Mouse (Mus musculus) spleen, embryonic (tissue): ENCODE results near the gene Mpzl2.
"Not testable (repeated sequence)": the region's sequence is repeated elsewhere in the genome, so short reads cannot be mapped to it uniquely, and the experiment has no call there.

Source experiments
- CTCF ChIA-PET: fragments of 350-600 bp; sonication (Branson Sonifier 250); formaldehyde crosslinking; loops from one replicate; lab custom pipeline; 2022; lab: Charles Lee

Gene Mpzl2

DNA sequence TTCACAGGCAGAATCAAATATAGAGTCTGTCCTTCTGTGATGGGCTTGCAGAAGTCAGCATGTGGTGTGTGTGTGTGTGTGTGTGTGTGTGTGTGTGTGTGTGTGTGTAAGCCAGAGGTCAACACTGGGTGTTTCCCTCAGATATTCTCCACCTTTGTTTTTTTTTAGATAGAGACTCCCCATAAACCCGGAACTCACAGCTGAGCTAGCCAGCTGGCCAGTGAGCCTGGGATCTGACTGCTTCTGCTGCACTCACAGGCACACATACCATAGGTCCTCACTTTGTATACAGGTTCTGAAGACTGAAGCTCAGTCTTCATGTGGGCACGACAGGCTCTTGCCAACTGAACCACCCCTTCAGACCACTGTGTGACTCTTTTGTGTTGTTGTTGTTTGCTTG is 7.3 kb upstream of the Mpzl2 start:
- CTCF ChIA-PET, result interaction anchor here (0.6 kb wide), 1 partner anchor 17 kb away, joined by 3 read pairs; no protein-coding TSS in a partner anchor

DNA sequence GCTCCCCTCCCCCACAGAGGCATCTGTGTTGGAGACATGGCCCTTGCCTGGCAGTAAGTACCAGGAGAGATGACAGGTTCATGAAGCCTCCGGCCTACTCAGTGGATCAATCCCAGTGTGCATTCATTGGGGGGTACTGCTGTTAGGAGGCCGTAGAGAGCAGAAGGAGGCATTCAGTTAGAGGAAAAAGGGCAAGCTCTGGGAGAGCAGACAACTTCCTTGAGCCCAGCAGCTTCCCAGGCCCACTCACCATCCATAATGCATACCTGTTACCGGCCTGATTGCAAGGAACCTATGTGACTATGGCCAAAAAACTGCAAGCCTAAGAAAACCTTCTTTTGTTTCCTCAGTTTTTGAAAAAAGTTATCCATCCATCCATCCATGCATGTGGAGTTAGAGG is 5.1 kb upstream of the Mpzl2 start:
- CTCF ChIA-PET, result no interaction called here

DNA sequence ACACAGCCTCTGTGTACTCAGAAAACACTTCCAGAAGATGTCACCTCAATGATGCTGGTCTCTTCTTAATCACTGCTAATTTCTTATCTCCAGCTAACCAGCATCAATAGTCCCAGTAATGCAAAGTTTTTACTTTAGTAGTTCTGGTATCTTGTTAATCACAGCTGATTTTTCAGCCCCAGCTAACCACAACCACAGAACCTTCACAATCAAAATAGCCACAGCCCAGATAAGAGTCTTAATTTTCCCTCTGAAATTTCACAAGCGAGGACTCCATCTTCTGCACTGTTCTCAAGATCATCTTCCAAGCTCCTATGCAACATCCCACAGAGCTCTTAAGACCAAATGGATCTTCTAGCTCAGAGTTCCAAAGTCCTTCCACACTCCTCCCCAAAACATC is 1.8 kb upstream of the Mpzl2 start:
- CTCF ChIA-PET, result not testable (repeated sequence)

DNA sequence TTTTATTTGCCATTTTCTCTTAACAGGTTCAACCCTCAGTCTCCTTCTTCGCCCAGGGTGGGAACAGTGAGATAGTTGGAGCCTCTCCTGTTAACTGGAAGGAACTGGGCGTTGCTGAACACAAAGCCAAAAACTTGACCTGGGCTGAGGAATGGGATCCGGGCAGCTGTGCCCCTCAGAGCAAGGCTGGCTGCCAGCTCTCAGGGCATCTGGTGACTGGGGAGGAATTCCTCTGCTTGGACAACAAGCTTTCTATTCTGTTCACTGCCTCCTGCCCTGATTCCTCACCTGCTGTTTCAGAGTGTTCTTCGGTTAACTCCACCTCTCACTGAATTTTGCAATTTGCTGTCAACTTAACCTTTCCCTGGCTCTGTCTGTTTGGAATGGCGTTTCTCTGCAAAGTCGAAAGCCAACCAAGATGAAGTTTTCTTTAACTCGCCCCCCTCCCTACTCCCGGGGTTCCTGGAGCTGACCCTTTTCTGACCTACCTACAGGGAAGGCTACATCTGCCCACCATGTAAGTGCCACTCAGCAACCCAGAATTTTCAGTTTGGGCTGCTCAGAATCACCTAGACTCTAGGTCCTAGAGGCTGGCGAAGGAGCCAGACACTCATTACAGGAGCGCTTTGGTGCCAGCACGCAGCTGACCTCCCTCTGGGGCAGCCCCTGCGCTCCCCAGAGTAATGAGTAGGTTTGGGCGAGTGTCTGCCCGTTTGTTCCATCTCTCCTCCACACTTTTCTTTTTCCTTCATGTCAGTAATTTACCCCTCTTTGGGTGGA is 657 bp downstream of the Mpzl2 start:
- CTCF ChIA-PET, result interaction anchor here (0.7 kb wide), 1 partner anchor 116 kb away, joined by 12 read pairs; no protein-coding TSS in a partner anchor

DNA sequence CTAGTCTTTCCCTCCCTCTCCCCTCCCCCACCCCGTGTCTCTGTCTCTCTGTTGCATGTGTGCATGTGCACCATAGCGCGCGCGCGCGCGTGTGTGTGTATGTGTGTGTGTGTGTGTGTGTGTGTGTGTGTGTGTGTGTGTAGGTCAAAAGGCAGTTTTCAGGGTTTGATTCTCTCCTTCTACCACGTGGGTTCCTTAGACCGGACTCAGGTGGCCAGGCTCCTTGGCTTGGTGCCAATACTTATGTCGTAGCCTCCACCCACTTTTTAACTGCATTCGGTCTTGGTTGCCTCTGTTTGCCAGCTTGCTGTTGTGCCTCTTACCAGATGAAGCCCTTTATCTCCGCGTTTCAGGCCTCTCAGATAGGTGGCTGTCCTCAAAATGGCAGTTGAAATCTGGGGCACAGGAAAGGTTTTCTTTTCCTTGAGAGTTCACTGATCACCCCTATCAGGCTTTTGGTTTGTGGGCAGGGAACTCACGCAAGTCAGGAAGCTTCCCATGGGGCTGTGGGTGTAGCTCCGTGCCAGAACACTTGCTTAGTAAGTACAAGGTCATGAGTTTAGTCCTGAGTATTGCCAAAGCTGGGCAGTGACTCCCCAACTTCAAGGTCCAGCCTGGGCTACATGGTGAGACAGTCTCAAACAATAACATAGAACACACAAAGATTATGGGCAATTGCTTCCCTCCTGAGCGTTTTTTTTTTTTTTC is 1.7 kb downstream of the Mpzl2 start:
- CTCF ChIA-PET, result interaction anchor here (0.7 kb wide), 2 partner anchors 117 to 540 kb away, joined by 3 to 12 read pairs; no protein-coding TSS in a partner anchor

DNA sequence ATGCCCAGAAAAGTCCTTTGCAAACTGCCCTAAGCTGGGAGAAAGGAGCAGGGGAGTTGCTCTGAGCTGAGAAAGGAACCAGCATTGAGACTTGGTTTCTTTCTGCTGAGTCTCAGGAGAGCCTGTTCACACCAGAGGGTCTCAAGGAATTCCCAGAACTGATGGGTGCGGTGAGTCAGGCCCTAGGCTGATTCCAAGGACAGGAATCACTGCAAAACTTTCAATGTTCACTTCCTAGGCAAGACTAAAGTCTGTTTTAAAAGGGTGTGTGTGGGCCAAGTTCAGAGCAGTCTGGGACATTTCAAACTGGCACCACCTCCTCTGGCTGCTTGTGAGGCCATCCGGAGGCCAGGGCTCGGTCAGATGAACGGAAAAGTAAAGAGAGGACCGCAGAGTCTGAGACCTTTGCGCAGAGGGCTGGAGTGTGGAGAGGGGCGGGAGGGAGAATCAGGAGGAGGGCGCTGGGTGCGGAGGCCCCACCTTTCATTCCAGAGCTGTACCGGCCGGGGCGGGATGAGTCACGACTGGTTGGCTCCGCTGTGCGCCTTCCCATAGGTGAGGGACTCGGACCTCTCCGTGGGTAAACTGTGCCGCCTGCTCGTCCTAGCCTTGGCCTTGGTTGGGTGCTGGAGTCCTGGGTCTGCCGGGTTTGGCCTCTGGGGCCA is 2.6 kb downstream of the Mpzl2 start:
- CTCF ChIA-PET, result interaction anchor here (0.5 to 0.7 kb wide), 3 partner anchors 10 to 541 kb away, joined by 3 read pairs; no protein-coding TSS in a partner anchor

DNA sequence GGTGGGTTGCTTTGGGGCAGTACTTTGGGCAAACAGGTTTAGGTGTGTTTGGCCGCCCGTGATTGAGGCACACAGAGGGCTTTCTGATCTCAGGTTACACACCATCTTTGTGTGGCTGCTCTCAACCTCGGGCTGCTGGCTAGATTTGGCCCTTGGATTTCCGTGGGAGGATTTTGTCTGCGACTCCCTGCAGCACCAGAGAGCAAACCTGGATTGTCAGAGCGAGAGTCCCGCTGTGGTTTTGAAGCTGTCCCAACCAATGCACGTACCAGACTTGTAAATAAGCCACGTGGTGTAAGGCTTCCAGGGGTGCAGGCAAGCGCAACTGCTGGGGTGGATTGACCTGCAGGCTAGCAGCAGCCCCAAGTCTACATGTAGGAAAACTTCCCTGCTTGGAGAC is 3.3 kb downstream of the Mpzl2 start:
- CTCF ChIA-PET, result interaction anchor here (0.6 to 1.1 kb wide), 2 partner anchors 103 to 125 kb away, joined by 5 to 22 read pairs; no protein-coding TSS in a partner anchor

DNA sequence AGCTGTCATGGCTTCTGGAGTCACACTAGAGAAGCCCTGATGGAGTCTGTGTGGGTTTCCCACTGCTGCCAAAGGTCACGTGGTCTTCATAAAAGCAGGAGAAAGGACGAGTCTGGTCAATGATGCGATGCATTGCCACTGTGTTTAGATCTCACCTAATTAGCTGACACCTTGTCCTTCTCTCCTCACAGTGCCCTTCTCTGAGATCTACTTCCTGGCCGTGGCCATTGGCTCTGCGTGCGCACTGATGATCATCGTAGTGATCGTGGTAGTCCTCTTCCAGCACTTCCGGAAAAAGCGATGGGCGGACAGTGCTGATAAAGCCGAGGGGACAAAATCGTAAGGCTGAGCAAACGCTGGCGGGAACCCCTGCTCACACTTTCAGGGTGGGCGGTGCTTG is 7.4 kb downstream of the Mpzl2 start:
- CTCF ChIA-PET, result no interaction called here

DNA sequence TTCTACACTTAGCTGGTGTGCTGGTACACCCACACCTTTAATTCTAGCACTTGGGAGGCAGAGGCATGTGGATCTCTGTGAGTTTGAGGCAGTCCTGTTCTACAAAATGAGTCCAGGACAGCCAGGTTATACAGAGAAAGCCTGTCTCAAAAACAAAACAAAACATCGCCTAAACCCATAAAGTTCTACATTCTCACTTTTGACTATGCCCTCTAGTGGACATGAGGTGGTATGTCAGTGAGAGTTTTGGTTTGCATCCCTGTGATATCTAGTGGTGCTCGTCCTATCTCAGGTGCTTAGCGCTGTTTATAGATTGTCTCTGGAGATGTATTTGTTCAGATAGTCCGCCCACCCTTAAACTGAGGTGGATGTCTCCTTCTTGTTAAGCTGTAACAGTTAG is 8.9 kb downstream of the Mpzl2 start:
- CTCF ChIA-PET, result interaction anchor here (0.6 to 1.0 kb wide), 4 partner anchors 10 to 1807 kb away, joined by 3 to 15 read pairs (median 4); no protein-coding TSS in a partner anchor

DNA sequence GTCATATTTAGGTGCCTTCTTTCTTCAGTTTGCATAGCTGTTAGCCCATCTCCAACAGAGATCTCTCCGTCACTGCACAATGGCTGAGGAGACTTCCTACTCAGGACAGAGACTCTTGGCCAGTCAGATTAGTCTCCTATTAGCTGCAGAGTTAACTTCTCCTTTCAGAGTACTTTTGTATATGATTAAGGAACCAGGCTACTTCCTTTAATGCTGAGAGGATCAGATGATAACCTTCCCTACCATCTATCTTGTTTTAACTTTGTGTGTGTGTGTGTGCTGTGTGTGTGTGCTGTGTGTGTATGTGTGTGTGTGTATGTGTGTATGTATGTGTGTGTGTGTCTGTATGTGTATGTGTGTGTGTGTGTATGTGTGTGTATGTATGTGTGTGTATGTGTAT is 10.1 kb downstream of the Mpzl2 start:
- CTCF ChIA-PET, result interaction anchor here (0.6 kb wide), 1 partner anchor 104 kb away, joined by 3 read pairs; no protein-coding TSS in a partner anchor

DNA sequence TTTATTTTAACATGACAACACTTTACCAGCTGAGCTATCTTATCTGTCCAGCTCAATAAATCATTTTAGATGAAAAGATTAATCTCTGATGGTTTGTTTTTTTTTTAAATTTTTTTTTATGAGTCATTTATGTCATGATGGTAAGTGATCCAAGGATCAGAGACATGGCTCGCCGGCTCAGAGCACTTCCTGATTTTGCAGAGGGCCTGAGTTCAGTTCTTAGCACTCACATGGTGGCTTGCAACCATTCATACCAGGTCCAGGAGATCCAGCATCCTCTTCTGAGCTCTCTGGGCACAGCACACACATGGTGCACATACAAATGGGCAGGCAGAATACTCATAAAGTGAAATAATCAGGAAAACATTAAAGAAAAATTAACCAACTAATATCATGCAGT is 10.7 kb downstream of the Mpzl2 start:
- CTCF ChIA-PET, result interaction anchor here (0.6 kb wide), 1 partner anchor 104 kb away, joined by 3 read pairs; no protein-coding TSS in a partner anchor

DNA sequence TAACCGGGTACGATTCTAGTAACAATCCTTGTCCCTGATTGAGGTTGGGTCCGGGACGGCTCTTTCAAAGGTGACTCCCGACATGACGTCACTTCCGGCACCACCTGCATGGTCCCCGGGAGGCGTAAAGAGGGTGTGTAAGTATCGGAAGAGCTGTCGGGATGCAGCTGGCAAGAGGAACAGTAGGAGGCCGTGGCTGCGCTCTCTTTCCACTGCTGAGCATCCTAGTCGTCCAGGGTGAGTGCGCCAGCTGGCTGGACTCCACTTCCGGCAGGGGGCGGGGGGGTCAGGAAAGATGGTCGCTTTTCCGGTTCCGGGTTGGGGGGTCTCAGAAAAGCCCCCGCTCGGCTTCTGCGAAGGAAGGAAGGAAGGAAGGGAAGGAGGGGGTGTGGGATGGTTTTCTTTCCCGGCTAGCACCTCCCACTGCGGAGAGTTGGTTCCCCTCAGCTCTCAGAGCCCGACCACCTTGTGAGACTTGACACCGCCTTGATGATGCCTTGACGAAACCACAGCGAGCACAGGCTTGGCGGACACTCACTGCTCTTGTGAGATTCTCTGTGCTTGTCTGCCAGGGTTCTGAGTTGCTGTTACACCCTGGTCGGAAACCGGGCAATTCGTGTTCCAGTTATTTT is 15.6 kb downstream of the Mpzl2 start, which contains the start of gene Mpzl3:
Gene Mpzl3 (plus strand): TSS at position 105 of the 632 bp plus-strand sequence.
- CTCF ChIA-PET, result interaction anchor here (0.7 kb wide), 1 partner anchor 52 kb away, joined by 9 read pairs; no protein-coding TSS in a partner anchor

DNA sequence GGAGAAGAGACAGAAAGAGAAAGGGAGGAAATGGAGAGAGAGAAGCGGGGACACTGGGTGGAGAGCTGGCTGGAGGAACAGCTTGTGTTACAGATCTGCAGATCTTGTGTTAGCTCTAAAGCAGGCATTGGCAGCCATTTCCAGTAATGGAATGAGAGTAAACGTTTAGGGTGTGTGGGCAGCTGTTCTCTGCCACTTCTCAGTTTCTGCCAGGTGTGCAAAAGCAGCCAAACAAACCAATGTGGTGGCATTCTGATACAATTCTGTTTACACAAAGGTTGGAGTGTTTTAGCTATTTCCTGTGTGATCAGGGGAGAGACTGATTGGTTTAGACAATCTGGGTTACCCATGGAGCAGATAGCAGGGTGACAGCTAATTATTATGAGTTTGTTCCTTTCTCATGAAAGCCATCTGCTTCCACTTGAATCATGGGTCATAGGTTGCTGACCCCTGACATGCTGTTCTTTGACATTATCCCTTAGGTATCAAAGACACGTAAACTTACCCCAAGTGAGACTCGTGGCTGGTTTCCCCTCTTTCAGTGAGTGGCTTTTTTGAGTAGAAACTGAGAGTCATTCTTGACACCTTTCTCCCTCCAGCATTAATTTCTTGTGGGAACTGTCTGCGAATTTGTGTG is 18.8 kb downstream of the Mpzl2 start:
- CTCF ChIA-PET, result interaction anchor here (0.6 kb wide), 1 partner anchor 10 kb away, joined by 15 read pairs; no protein-coding TSS in a partner anchor

DNA sequence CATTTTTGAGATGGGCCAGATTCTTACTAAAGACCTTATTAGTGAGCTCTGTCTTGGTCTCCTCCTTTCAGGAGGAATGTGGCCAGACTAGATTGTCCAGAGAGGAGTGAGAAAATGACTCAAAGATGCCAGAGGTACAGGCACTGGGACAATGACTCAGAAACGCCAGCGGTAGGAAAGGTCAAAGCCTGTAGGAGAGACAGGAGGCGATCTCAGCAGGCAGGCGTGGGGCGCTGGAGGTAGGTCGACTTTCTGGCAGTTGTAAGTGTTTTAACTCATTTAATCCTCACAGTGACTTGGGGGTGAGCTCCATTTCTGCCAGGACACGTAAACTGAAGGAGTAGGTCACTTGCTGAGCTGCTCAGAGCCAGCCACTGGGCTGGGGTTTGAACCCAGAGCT is 20.6 kb downstream of the Mpzl2 start:
- CTCF ChIA-PET, result no interaction called here

DNA sequence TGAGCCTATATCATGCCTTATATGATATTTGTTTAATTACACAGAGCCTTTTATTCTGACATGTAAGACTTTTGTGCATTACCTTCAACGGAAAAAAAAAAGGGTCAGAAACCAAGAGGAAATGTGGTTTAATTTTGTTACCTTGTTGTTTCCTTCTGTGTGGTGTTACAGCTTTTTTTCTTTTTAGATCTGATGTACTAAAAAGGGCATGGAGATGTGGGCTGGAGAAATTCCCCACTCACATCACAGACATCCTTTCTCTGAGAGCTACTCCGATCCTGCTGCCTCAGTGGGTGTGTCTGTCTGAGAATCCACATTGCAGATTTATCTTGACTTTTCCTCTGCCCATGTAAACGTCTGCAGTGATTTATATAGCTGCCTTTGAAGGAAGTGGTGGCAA is 23.1 kb downstream of the Mpzl2 start:
- CTCF ChIA-PET, result no interaction called here

DNA sequence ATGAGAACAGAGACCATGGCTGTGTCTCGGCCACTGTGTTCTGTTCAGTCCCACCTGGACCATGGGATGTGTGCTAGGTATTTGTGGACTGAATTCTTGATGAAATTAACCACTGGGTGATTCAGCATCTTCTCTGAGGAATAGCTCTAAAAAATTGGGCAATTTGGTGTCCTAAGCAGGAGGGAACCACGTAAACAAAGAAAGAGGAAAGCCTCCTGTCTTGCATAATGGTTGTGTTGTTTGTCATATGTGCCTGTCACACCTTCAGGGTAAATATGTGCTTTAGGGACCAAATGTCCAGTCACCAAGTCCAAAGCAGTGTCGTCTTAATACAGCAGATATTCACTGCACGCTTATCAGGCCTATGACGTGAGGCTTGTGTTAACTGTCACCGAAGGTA is 24.8 kb downstream of the Mpzl2 start:
- CTCF ChIA-PET, result no interaction called here

DNA sequence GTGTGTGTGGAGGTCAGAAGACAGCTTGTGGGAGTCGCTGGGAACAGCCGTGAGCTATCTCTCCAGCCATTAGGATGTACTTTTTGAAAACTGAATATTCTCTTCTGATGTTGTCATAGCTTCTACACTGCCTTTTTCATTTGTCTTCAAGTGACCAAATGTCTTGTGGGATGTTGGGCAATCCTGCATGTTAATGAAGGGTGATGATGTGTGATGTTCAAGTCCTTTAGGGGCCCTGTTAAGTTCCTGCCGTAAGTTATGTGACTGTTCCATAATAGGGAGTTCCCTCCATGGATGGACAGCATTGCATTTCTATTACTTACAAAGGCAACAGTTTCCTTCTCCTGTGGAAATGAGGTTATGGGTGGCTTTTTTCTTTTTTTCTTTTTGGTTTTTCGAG is 27.1 kb downstream of the Mpzl2 start:
- CTCF ChIA-PET, result no interaction called here

DNA sequence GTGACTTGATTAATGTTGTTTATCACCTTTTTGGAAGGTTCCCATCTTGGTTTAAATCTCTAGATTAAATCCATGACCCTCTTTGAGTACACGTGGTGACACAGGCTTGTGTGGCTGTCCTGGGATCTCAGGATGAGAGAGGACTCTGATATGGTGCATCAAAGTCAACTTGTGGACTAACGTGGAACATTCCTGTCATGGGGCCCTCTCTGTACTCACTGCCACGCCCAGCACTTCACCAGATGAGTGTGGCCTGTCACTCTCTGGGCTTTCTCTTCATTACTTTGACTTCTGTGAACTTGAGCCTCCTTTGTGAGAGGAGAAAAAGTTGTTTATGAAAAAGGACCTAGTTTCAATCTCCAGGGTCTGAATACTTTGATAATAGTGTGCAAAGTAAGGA is 32.2 kb downstream of the Mpzl2 start:
- CTCF ChIA-PET, result no interaction called here

DNA sequence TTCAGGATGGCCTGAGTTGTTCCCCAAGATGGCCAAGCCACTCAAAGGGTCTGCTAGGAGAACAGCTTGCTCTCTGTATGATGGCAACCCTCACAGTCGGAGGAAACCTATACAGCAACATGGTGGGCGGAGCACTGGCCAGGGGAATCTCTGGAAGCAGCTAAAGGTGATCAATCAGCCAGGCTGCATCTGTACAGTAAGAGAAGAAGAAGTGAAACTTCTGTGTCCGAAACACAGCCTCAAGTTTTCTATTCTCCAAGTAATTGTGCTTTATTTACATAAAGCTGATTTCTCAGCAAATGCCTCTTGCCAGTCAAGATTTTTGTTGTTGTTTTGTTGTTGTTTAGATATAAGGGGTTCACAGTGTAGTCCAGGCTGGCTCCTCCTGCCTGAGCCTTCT is 38.3 kb downstream of the Mpzl2 start:
- CTCF ChIA-PET, result no interaction called here

DNA sequence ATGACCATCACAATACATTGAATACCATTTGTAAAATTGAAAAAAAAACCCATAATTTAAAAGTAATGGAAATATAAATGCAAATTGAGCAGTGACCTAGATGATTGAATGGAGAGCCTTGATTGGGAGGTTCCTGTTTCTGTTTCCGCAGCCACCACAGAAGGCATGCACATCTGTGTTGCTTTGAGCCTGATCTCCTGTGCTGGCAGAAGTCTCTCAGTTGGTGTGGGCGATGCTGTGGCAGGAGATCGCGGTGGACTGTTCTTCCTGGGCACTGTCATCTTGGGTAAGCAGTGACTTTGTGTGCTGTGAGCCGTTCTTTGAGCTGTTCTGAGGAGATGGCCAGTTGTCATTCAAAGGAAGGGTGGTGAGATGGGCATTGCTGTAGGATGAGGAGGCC is 39.4 kb downstream of the Mpzl2 start, which contains the start of gene Jaml:
Gene Jaml (plus strand): TSS at position 173 of the 400 bp plus-strand sequence.
- CTCF ChIA-PET, result no interaction called here

DNA sequence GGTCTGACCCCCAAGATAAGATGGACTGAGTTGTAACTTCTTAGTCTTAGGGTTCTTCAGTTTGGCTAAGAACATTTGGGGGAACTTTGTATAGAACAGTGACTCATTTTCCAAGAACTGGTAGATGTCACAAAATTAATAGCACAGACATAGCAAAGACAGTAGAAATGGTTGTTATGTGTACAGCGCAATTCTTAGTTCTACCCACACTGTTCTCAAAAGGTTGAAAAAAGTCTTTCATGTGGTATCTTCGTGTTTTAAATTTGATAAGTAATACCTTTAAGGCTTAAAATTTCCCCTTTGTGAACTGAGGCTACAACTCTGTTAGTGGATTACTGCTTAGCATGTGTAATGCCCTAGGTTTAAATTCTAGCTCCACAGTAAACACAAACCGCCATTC is 43.5 kb downstream of the Mpzl2 start:
- CTCF ChIA-PET, result no interaction called here
